Mouse (Mus musculus): ENCODE results near the gene Tsc22d3.

GRCm38 (mm10) chrX:140535487-140535886 lies 65.0 kb downstream of the Tsc22d3 start:
- no peak for TF ChIP-seq CTCF (IDR thresholded peaks at IDR 0.05; ENCODE audit: low read depth)
- TF ChIP-seq EP300 (optimal IDR thresholded peaks at IDR 0.05): no peak

Data from stomach, postnatal 0 days (tissue).